Mouse (Mus musculus): ENCODE measurements around the gene Arl4a.

GRCm38 (mm10) chr12:39996015-39996414, 41.8 kb downstream of the Arl4a start:
- no peak for TF ChIP-seq GATA1 (IDR thresholded peaks at IDR 0.05; ENCODE audit: borderline replicate concordance, low read length)
- no peak for TF ChIP-seq CTCF (IDR thresholded peaks at IDR 0.05; ENCODE audit: low read depth, low read length)

Data from G1E (cell line).